Mouse (Mus musculus): ENCODE data around the gene Ppia. TPM values are rescaled to one million over a fixed set of nuclear protein-coding genes. Genes with fewer than 3 reads are reported as not detected.

Gene Ppia
- polyA plus RNA-seq, 1 experiment: not detected

DNA sequence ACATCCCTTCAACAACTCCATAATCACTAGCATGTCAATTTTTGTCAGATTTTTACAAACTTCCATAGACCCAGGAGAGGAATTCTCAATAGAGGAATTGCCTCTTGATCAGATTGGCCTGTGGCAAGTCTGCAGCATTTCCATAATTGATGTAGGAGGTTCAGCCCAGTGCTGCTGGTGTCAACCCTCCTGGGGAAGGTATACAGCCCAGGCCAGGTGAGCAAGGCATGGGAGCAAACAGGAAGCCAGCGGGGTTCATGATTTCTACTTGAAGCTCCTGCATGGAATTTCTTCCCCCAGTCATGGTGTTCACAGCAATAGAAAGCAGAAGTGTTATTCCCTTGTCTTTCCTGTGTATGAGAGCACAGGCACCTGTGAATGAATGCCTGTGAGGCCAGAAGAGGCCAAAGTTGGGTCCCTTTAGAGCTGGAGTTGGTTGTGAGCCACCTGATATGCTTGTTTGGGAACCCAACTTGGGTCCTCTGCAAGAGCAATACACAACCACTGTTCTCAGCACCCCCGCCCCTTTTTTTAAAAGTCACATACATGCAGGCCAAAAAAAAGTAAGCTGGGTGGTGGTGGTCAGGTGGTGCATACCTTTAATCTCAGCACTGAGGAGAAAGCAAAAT, 5.6 kb downstream of the Ppia start:
- Histone ChIP-seq H3K4me3 (ENCODE audit: insufficient read depth, low read depth, low read length) (no peak overlapping the region), H3K27ac (ENCODE audit: insufficient read depth, low read depth, low read length) (no peak overlapping the region), H3K4me1 (ENCODE audit: control insufficient read depth, insufficient read depth, low read length) (no peaks in the 10 kb centered on the region)
- 85% methylated on average over 2 of the region's 2 CpGs for WGBS
- TF ChIP-seq POLR2A (IDR thresholded peaks at IDR 0.05; ENCODE audit: insufficient read depth, low read depth, low read length) (no peak), CTCF (IDR thresholded peaks at IDR 0.05; ENCODE audit: insufficient read depth, low read depth, low read length) (no peak)

DNA sequence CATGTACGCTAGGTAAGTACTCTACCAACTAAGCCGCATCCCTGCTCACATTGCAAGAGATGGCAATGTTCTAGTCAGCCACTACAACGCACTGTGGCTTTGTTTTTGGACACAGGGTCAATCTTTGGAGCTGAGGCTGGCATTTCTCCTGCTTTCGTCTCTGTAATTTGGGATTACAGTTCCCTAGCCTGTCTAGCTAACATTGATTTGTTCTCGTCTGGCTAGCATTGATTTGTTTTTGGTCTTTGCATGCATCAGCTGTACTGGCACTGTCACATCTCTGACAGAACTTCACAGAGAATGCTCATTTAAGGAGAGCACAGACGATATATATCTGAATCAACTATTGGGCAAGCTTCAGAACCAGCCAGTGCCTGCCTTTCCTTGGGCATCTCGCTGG, 14.9 kb downstream of the Ppia start:
- TF ChIP-seq CTCF (IDR thresholded peaks at IDR 0.05; ENCODE audit: insufficient read depth, low read depth, low read length) (no peak), POLR2A (IDR thresholded peaks at IDR 0.05; ENCODE audit: insufficient read depth, low read depth, low read length) (no peak)
- WGBS: 89% methylated on average over 7 of the region's 7 CpGs
- Histone ChIP-seq H3K4me1 (ENCODE audit: control insufficient read depth, insufficient read depth, low read length) (no peaks in the 10 kb centered on the region), H3K27ac (ENCODE audit: insufficient read depth, low read depth, low read length) (no peak overlapping the region), H3K4me3 (ENCODE audit: insufficient read depth, low read depth, low read length) (no peak overlapping the region)

DNA sequence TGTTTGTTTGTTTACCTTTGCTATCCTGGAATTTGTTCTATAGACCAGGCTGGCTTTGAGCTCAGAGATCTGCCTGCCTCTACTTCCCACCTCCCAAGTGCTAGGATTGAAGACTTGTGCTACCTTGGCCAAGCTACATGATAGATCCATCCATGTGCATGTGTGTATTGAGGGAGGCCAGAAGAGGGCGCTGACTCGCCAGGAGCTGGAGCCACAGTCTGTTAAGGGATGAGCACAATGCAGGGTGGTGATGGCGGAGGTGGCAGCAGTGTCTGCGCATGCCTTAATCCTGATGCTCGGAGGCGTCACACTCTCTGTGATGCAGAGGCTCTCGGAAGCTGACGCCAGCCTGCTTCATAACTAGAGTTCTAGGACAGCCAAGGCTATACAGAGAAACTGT, 21.2 kb downstream of the Ppia start:
- Histone ChIP-seq H3K27ac (ENCODE audit: insufficient read depth, low read depth, low read length) (no peak overlapping the region), H3K4me1 (ENCODE audit: control insufficient read depth, insufficient read depth, low read length) (no peaks in the 10 kb centered on the region), H3K4me3 (ENCODE audit: insufficient read depth, low read depth, low read length) (no peak overlapping the region)
- WGBS: 59% methylated on average over 8 of the region's 8 CpGs
- peak; percentile 35; the same call in 1 of the 2 replicates for TF ChIP-seq CTCF (IDR thresholded peaks at IDR 0.05; ENCODE audit: insufficient read depth, low read depth, low read length)
- TF ChIP-seq POLR2A (IDR thresholded peaks at IDR 0.05; ENCODE audit: insufficient read depth, low read depth, low read length): no peak

DNA sequence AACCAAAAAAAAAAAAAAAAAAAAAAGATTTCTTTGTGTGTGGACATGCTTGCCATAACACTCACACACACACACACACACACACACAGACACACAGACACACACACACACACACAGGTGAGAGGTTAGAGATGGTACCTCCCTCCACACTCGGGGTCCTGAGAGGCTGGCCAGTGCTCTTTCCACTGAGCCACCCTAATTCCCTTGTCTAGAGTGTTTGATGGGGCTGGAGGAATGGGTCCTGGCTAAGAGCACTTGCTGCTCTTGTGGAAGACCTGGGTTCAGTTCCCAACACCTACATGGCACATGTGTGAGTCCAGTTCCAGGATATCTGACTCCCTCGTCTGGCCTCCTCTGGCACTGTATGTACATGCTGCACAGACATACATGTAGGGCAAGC, 22.4 kb downstream of the Ppia start:
- no peaks in the 10 kb centered on the region for H3K4me1 ChIP-seq (ENCODE audit: control insufficient read depth, insufficient read depth, low read length)
- no peak for TF ChIP-seq CTCF (IDR thresholded peaks at IDR 0.05; ENCODE audit: insufficient read depth, low read depth, low read length)
- no peak for TF ChIP-seq POLR2A (IDR thresholded peaks at IDR 0.05; ENCODE audit: insufficient read depth, low read depth, low read length)
- WGBS: 91% methylated on average over 2 of the region's 2 CpGs
- H3K4me3 ChIP-seq (ENCODE audit: insufficient read depth, low read depth, low read length): no peak overlapping the region
- no peak overlapping the region for H3K27ac ChIP-seq (ENCODE audit: insufficient read depth, low read depth, low read length)

DNA sequence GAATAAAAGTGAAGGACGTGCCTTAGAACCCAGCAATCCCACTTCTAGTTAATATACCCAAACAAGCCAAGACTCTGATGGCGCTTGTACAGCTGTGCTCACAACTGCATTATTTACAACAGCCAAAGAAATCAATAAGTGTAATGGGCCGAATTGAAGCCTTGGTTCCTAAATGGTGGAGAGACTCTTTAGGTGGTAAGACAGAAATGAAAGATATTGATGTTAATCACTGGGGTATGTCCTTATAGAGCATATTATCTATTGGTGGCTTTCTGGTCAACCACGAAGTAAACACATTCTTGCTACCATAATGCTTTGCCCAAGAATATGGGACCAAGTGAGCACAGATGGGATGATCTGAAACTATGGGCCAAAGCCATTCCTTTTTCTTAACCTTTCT, 24.9 kb downstream of the Ppia start:
- 91% methylated on average over 4 of the region's 4 CpGs for WGBS
- no peaks in the 10 kb centered on the region for H3K4me1 ChIP-seq (ENCODE audit: control insufficient read depth, insufficient read depth, low read length)
- no peak overlapping the region for H3K4me3 ChIP-seq (ENCODE audit: insufficient read depth, low read depth, low read length)
- H3K27ac ChIP-seq (ENCODE audit: insufficient read depth, low read depth, low read length): no peak overlapping the region
- no peak for TF ChIP-seq POLR2A (IDR thresholded peaks at IDR 0.05; ENCODE audit: insufficient read depth, low read depth, low read length)
- no peak for TF ChIP-seq CTCF (IDR thresholded peaks at IDR 0.05; ENCODE audit: insufficient read depth, low read depth, low read length)

DNA sequence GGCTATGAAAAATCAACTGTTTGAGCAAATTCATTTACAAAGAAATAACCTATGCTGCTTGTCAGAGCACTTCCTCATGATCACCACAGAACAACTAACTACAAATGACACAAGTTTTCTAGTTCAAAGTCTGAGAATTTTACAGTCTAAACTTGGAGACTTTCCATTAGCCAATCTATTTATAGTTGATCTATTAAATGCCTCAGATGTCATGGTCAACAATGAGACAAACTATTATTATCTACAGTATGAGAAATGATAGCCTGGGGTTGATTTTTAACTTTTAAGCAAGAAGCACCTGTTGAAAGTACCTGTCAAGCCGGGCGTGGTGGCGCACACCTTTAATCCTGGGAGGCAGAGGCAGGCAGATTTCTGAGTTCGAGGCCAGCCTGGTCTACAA, 27.3 kb downstream of the Ppia start:
- no peak overlapping the region for H3K27ac ChIP-seq (ENCODE audit: insufficient read depth, low read depth, low read length)
- TF ChIP-seq POLR2A (IDR thresholded peaks at IDR 0.05; ENCODE audit: insufficient read depth, low read depth, low read length) (no peak), CTCF (IDR thresholded peaks at IDR 0.05; ENCODE audit: insufficient read depth, low read depth, low read length) (no peak)
- H3K4me3 ChIP-seq (ENCODE audit: insufficient read depth, low read depth, low read length): no peak overlapping the region
- H3K4me1 ChIP-seq (ENCODE audit: control insufficient read depth, insufficient read depth, low read length): no peaks in the 10 kb centered on the region
- WGBS: 93% methylated on average over 4 of the region's 4 CpGs

DNA sequence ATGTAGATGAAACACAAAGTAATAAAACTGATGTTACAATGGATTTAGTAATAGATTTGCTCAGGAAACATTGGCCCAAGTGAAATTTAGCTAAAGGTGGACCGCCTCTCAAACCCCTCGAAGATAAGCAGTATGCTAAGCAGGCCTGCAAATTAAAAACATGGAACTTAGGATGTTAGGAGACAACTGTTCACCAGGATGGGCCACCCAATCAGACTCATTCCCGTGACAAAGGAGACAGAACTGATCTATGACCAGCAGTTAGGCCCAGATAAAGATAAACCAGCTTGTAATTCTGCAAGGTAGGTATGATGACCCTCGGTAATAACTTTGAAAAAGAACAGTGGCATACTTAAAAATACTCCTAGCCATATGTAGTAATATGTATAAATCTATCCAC, 27.9 kb downstream of the Ppia start:
- H3K27ac ChIP-seq (ENCODE audit: insufficient read depth, low read depth, low read length): no peak overlapping the region
- WGBS: 25% methylated on average over 4 of the region's 4 CpGs
- no peak overlapping the region for H3K4me3 ChIP-seq (ENCODE audit: insufficient read depth, low read depth, low read length)
- no peaks in the 10 kb centered on the region for H3K4me1 ChIP-seq (ENCODE audit: control insufficient read depth, insufficient read depth, low read length)
- no peak for TF ChIP-seq CTCF (IDR thresholded peaks at IDR 0.05; ENCODE audit: insufficient read depth, low read depth, low read length)
- no peak for TF ChIP-seq POLR2A (IDR thresholded peaks at IDR 0.05; ENCODE audit: insufficient read depth, low read depth, low read length)

DNA sequence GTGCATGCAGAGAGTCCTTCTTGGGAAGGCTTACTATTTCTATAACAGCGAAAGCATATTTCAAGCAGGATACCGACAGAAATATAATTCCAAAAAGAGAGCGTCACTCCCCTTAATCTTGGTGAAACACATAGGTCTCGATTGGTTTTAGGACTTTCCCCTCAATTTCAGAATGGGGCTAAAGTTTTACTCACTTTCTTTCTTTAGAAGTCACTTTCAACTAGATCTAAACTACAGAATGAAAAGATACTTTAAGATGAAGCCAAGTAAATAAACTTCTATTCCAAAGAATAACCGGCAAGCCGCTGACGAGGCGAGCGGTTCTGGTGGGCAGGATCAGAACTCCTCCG, 28.5 kb downstream of the Ppia start:
- H3K4me1 ChIP-seq (ENCODE audit: control insufficient read depth, insufficient read depth, low read length): no peaks in the 10 kb centered on the region
- H3K4me3 ChIP-seq (ENCODE audit: insufficient read depth, low read depth, low read length): peak overlapping the region; percentile 86
- H3K27ac ChIP-seq (ENCODE audit: insufficient read depth, low read depth, low read length): no peak overlapping the region
- TF ChIP-seq CTCF (IDR thresholded peaks at IDR 0.05; ENCODE audit: insufficient read depth, low read depth, low read length) (no peak), POLR2A (IDR thresholded peaks at IDR 0.05; ENCODE audit: insufficient read depth, low read depth, low read length) (no peak)
- under 1% methylated on average over 10 of the region's 10 CpGs for WGBS

DNA sequence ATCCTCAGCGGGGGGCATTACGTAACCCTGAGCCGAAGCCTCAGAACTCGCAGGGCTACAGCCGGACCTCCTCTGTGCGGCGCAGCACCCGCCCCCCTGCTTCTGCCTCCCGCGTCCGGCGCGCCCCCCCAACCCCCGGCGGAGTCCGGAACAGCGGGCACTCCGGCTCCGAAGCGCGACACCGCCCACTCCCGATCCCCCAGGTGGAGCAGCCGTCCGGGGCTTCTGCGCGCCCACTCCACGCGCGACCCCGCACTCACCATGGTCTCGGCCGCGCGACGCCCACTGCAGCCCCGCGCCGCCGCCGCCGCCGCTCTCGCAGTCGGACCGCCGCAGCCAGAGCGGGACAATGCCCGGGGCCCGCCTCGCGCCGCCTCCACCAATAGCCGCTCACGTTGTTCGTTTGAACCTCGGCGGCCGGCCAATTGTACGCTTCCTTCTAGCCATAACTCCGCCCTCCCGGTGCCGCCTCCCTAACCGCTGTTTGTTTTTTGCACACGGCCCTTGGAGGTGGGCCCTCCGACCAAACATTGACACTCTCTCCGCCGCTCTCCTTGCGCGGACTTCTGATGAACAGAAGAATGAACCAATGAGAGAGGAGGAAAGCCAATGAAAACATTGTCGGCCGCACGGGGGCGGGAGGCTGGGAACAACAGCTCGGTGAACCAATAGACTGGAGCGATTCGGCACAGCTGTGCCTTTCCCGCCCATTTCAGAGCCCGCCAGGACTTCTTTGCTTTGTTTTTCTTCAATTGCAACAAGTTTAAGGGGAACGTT, 29.0 kb downstream of the Ppia start, which contains the start of gene H2afv:
TSS of gene H2afv (minus strand) at position 367 of the 777 bp plus-strand sequence.
- peak within 1 kb of the TSS; percentile 86 for H3K4me3 ChIP-seq (ENCODE audit: insufficient read depth, low read depth, low read length)
- under 1% methylated on average over 80 of the region's 80 CpGs for WGBS
- TF ChIP-seq POLR2A (IDR thresholded peaks at IDR 0.05; ENCODE audit: insufficient read depth, low read depth, low read length) (peak; percentile 59), CTCF (IDR thresholded peaks at IDR 0.05; ENCODE audit: insufficient read depth, low read depth, low read length) (no peak)
- no peaks in the 10 kb centered on the region for H3K4me1 ChIP-seq (ENCODE audit: control insufficient read depth, insufficient read depth, low read length)
- peak within 1 kb of the TSS; percentile 77; the same call in 1 of the 2 replicates for H3K27ac ChIP-seq (ENCODE audit: insufficient read depth, low read depth, low read length)

All from olfactory bulb, adult 2 months (tissue).